Comparison of ENCODE assay signal across 8 mouse cellular contexts in the genomic region with DNA sequence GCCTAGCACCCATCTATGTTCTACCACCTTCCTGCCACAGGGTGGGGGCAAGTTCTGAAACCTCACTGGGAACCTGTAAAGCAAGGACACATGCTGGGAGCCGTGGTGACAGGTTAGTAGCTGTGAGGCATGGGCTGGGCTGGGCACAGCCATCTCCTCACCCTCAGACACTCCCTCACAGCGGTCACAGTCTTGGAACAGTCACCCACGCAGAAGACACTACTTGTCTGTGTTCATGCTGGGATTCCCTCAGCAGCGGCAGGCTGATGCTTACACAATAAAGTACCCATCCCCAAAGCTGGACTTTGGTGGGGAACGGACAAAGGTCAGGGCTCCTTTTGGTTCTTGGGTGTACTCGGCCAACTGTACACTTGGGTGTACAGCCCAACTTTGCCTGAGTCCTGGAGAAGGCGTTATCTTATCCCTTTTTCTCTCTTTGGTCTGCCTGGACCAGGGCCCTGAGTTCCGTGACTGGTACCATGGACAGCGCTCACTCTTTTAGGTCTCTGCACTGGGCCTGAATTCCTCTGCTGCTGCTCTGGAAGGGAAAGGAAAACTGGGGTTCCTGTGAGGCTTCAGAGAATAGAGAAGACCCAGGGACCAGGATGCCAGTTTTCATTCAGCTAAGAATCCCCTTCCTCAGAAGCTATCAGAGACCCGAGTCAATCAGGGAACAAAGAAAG.
DNase-seq lines count a peak whose midpoint lies in the region; ATAC-seq and TF ChIP-seq lines count a peak whose summit lies in the region.
"Had no signal": no experiment of that assay in that cellular context is flagged by ENCODE, and none has a peak within 500 bp of the region (broad histone marks: within the 10 kb centered on the region; RNA-seq: fewer than 3 reads in every experiment).

No protein-coding gene starts in this region.

- peak; percentile 74 for DNase-seq in kidney, postnatal 10 days
- no peak for DNase-seq in kidney, adult 11 months
- peak; percentile 37 for DNase-seq in Muller cell, postnatal 12 days (ENCODE audit: inconsistent ontology term)
- peak; percentile 18 for DNase-seq in brain, embryonic 14.5 days (ENCODE audit: low read depth)
- DNase-seq in lung, postnatal 10 days, result peak; percentile 43
- DNase-seq in cerebellum, adult 11 months, result no peak
- DNase-seq: thymus, adult 18-20 months had no signal

- no peak for TF ChIP-seq POLR2A in brain, embryonic 14.5 days (IDR thresholded peaks at IDR 0.05; ENCODE audit: borderline replicate concordance, extremely low read depth, insufficient read depth, insufficient read length, poor library complexity, severe bottlenecking)

- no peak for ATAC-seq in activated CD4-positive, CD25-positive, alpha-beta regulatory T cell, adult 4 months

- no peak for TF ChIP-seq CTCF in brain, embryonic 14.5 days (IDR thresholded peaks at IDR 0.05; ENCODE audit: borderline replicate concordance, extremely low read depth, insufficient read depth, insufficient read length)

Comparison
In these comparisons a context has a peak if more than half of its experiments do, and no peak if none do; other contexts are left out.
1. DNase-seq: peak in kidney, postnatal 10 days (single experiment), Muller cell, postnatal 12 days (single experiment), brain, embryonic 14.5 days (single experiment) and lung, postnatal 10 days (single experiment); none in kidney, adult 11 months (single experiment) and cerebellum, adult 11 months (single experiment).